Mouse (Mus musculus) spleen, adult 2 months (tissue): Measurements from ENCODE around the gene Phf5a.

ENCODE experiments used
- CTCF ChIP-seq: fragments of 200-500 bp; IDR thresholded peaks from 2 replicates; pipeline ENCODE4 v1.5.1; 2011; ENCODE audit warnings: mild to moderate bottlenecking, inconsistent platforms; ENCODE audit not compliant: insufficient read depth, insufficient read length, insufficient replicate concordance; ENCODE audit errors: extremely low read depth
- POLR2A ChIP-seq: fragments of 200-500 bp; IDR thresholded peaks from 2 replicates; pipeline ENCODE4 v1.6.1; 2011; ENCODE audit warnings: low read depth, low read length, inconsistent platforms

GRCm38 (mm10) chr15:81814716-81815370, 56.9 kb downstream of the Phf5a start:
- TF ChIP-seq POLR2A = no peak
- TF ChIP-seq CTCF = no peak
